Mouse (Mus musculus) E14TG2a.4 (cell line): ENCODE measurements around the gene Pik3r2.

Experiments used
- H3K27me3 ChIP-seq: 2 replicates; pipeline ENCODE4 v1.6.1; 2014; ENCODE audit warnings: low read length, control low read depth; ENCODE audit not compliant: insufficient read depth
- H3K36me3 ChIP-seq: 2 replicates; pipeline ENCODE4 v1.6.1; 2014; ENCODE audit warnings: low read length, control low read depth; ENCODE audit not compliant: insufficient read depth
- H3K4me1 ChIP-seq: replicated peaks from 2 replicates; pipeline ENCODE4 v1.6.1; 2014; ENCODE audit warnings: low read depth, low read length, control low read depth
- H3K4me3 ChIP-seq: replicated peaks from 2 replicates; pipeline ENCODE4 v1.5.1; 2014; ENCODE audit warnings: mild to moderate bottlenecking, low read length
- H3K9me3 ChIP-seq: 2 replicates; pipeline ENCODE4 v1.6.1; 2014; ENCODE audit warnings: low read length, control low read depth
- CTCF ChIP-seq: conservative IDR thresholded peaks from 2 replicates; pipeline ENCODE4 v1.5.1; 2014; ENCODE audit warnings: low read length
- NANOG ChIP-seq: IDR thresholded peaks from 2 replicates; pipeline ENCODE4 v1.6.1; 2014; ENCODE audit warnings: borderline replicate concordance, low read length, mixed read lengths
- POU5F1 ChIP-seq: IDR thresholded peaks from 2 replicates; pipeline ENCODE4 v1.6.1; 2014; ENCODE audit warnings: low read length, borderline replicate concordance

The Pik3r2 gene

GRCm38 (mm10) chr8:70772075-70772474, 4.4 kb downstream of the Pik3r2 start:
- TF ChIP-seq CTCF (no peak), POU5F1 (no peak), NANOG (no peak)
- H3K36me3 ChIP-seq, result peaks cover 79% of the 10 kb centered on the region
- H3K9me3 ChIP-seq, result no peaks in the 10 kb centered on the region
- H3K4me3 ChIP-seq, result no peak overlapping the region
- peaks cover 3% of the 10 kb centered on the region; the same call in 1 of the 2 replicates for H3K27me3 ChIP-seq
- peaks cover 89% of the 10 kb centered on the region for H3K4me1 ChIP-seq

- H3K4me3 ChIP-seq, result no peak overlapping the region
- peaks cover 97% of the 10 kb centered on the region for H3K4me1 ChIP-seq
- TF ChIP-seq POU5F1 (no peak), NANOG (no peak), CTCF (no peak)
- peaks cover 3% of the 10 kb centered on the region; the same call in 1 of the 2 replicates for H3K27me3 ChIP-seq
- peaks cover 80% of the 10 kb centered on the region for H3K36me3 ChIP-seq
- no peaks in the 10 kb centered on the region for H3K9me3 ChIP-seq
Observed at GRCm38 (mm10) chr8:70771217-70771616, 5.3 kb downstream of the Pik3r2 start.

GRCm38 (mm10) chr8:70770748-70771147, 5.8 kb downstream of the Pik3r2 start:
- peaks cover 80% of the 10 kb centered on the region for H3K36me3 ChIP-seq
- no peaks in the 10 kb centered on the region for H3K9me3 ChIP-seq
- TF ChIP-seq NANOG, result no peak
- no peak for TF ChIP-seq POU5F1
- TF ChIP-seq CTCF, result no peak
- H3K4me1 ChIP-seq, result peaks cover 97% of the 10 kb centered on the region
- peaks cover 4% of the 10 kb centered on the region for H3K27me3 ChIP-seq
- no peak overlapping the region for H3K4me3 ChIP-seq

- Histone ChIP-seq H3K4me1 (peaks cover 97% of the 10 kb centered on the region), H3K36me3 (peaks cover 75% of the 10 kb centered on the region), H3K4me3 (peak overlapping the region; percentile 72), H3K27me3 (peaks cover 5% of the 10 kb centered on the region; the same call in 1 of the 2 replicates), H3K9me3 (no peaks in the 10 kb centered on the region)
- TF ChIP-seq NANOG (no peak), CTCF (no peak), POU5F1 (no peak)
Observed at GRCm38 (mm10) chr8:70769858-70770257, 6.7 kb downstream of the Pik3r2 start.

GRCm38 (mm10) chr8:70769359-70769758, 7.2 kb downstream of the Pik3r2 start:
- Histone ChIP-seq H3K36me3 (peaks cover 75% of the 10 kb centered on the region), H3K27me3 (peaks cover 8% of the 10 kb centered on the region; the same call in 1 of the 2 replicates), H3K9me3 (no peaks in the 10 kb centered on the region), H3K4me3 (peak overlapping the region; percentile 72), H3K4me1 (peaks cover 98% of the 10 kb centered on the region)
- TF ChIP-seq CTCF (peak; percentile 96), NANOG (no peak), POU5F1 (no peak)

GRCm38 (mm10) chr8:70768956-70769355, 7.6 kb downstream of the Pik3r2 start:
- no peak for TF ChIP-seq POU5F1
- Histone ChIP-seq H3K9me3 (no peaks in the 10 kb centered on the region), H3K4me1 (peaks cover 98% of the 10 kb centered on the region), H3K4me3 (peak overlapping the region; percentile 72), H3K27me3 (peaks cover 8% of the 10 kb centered on the region; the same call in 1 of the 2 replicates), H3K36me3 (peaks cover 75% of the 10 kb centered on the region)

GRCm38 (mm10) chr8:70768231-70768776, 8.2 kb downstream of the Pik3r2 start:
- no peaks in the 10 kb centered on the region for H3K9me3 ChIP-seq
- H3K4me3 ChIP-seq, result peak overlapping the region; percentile 72
- H3K4me1 ChIP-seq, result peaks cover 97% of the 10 kb centered on the region
- peaks cover 74% of the 10 kb centered on the region for H3K36me3 ChIP-seq
- TF ChIP-seq NANOG, result no peak
- peaks cover 8% of the 10 kb centered on the region; the same call in 1 of the 2 replicates for H3K27me3 ChIP-seq

GRCm38 (mm10) chr8:70767503-70767902, 9.0 kb downstream of the Pik3r2 start:
- TF ChIP-seq POU5F1, result no peak
- no peak for TF ChIP-seq NANOG
- TF ChIP-seq CTCF, result no peak

GRCm38 (mm10) chr8:70766571-70767440, 9.7 kb downstream of the Pik3r2 start:
- Histone ChIP-seq H3K27me3 (peaks cover 8% of the 10 kb centered on the region; the same call in 1 of the 2 replicates), H3K9me3 (no peaks in the 10 kb centered on the region), H3K4me1 (peaks cover 97% of the 10 kb centered on the region), H3K36me3 (peaks cover 73% of the 10 kb centered on the region), H3K4me3 (peak overlapping the region; percentile 80)
- TF ChIP-seq POU5F1 (no peak), NANOG (no peak), CTCF (no peak)

More at GRCm38 (mm10) chr8:70767503-70767902, 9.0 kb downstream of the Pik3r2 start:
- Histone ChIP-seq H3K36me3 (peaks cover 74% of the 10 kb centered on the region), H3K4me3 (0 out of 2 replicates have a peak overlapping the region, but pooled peaks have one; percentile 44), H3K9me3 (no peaks in the 10 kb centered on the region), H3K27me3 (peaks cover 8% of the 10 kb centered on the region; the same call in 1 of the 2 replicates), H3K4me1 (peaks cover 96% of the 10 kb centered on the region)
